Mouse (Mus musculus) ES-E14 (cell line): ENCODE results near the gene Izumo1r.

Experiments
- CHD2 ChIP-seq: IDR thresholded peaks from 2 replicates; pipeline ENCODE4 v1.6.1; 2014; ENCODE audit warnings: mild to moderate bottlenecking, low read depth, low read length, inconsistent platforms
- MAFK ChIP-seq: IDR thresholded peaks from 2 replicates; pipeline ENCODE4 v1.6.1; 2014; ENCODE audit warnings: mild to moderate bottlenecking, low read depth, low read length, inconsistent platforms; ENCODE audit not compliant: insufficient read depth

DNA sequence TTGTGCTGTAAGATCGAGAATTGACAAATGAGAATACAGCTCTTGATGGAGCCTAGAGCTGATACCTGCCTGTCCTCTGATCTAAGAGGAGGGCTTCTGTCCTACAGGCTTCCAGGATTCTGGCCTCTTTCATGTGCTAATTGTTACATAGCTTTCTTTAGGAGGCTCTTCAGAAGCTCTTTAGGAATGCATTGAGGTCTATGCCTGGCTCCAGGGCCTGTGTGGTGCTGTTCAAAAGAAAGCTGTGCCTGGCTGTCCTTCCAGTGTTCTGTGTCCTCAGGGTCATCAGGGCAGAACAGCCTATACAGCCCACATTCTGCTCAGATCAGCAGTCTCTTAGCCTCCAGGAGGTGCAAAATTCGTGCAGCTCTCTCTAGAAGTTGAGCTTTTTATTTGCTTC, 31.1 kb upstream of the Izumo1r start:
- TF ChIP-seq CHD2: no peak
- no peak for TF ChIP-seq MAFK
